Mouse (Mus musculus) megakaryocyte, embryonic 14.5 days (primary cell): ENCODE measurements at regions not wholly inside any gene's neighbourhood (a gene's known extent, or its start where the extent isn't known, plus 50 kb on each side); places are given as distances from the start of the nearest gene placed in this dataset.

ENCODE experiments used
- FLI1 ChIP-seq: IDR thresholded peaks from 2 replicates; pipeline ENCODE4 v1.6.1; 2012; ENCODE audit warnings: low read length, inconsistent platforms, mixed read lengths
- GATA1 ChIP-seq: IDR thresholded peaks from 3 replicates; pipeline ENCODE4 v1.6.1; 2012; ENCODE audit warnings: mixed read lengths, low read length, inconsistent platforms, borderline replicate concordance

DNA sequence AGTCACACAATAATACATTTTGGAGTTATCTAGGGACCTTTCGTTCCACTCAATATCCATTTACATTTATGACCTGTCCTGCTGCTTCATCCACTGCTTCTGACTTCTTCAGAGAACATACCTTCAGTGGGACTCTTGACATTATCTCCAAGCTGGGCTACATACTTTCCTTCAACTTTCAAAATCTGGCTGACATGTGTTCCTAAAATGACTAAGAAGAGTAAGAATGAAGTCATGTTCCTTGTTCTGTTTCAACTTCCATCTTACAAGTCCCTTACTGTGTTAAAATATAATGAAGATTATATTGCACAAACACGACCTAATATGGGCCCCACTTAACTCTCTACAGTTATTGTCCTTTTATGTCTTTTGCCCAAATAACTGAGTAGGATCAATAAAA lies 807.0 kb downstream of the Stpg2 start:
- no peak for TF ChIP-seq FLI1
- TF ChIP-seq GATA1: no peak
